Mouse (Mus musculus): ENCODE measurements around the gene Elovl7.

GRCm38 (mm10) chr13:108251106-108251505 lies 36.9 kb downstream of the Elovl7 start:
- TF ChIP-seq CTCF (IDR thresholded peaks at IDR 0.05; ENCODE audit: low read depth, low read length): no peak
- no peak for TF ChIP-seq GATA1 (IDR thresholded peaks at IDR 0.05; ENCODE audit: borderline replicate concordance, low read length)
- no peak for TF ChIP-seq TAL1 (conservative IDR thresholded peaks at IDR 0.05; ENCODE audit: low read depth, low read length)
- TF ChIP-seq GATA2 (IDR thresholded peaks at IDR 0.05; ENCODE audit: borderline replicate concordance, low read depth, low read length): no peak
- TF ChIP-seq POLR2AphosphoS5 (IDR thresholded peaks at IDR 0.05; ENCODE audit: insufficient replicate concordance, low read depth, low read length): no peak
